Mouse (Mus musculus): ENCODE results near the gene Adam12. TPM values are rescaled to one million over a fixed set of nuclear protein-coding genes. Genes with fewer than 3 reads are reported as not detected.

Adam12 gene
- total and polyA plus RNA-seq, 2 experiments from 2014 or later, result 1.0 to 4.6 TPM

- no peaks in the 10 kb centered on the region for H3K4me1 ChIP-seq (ENCODE audit: control insufficient read depth, insufficient read depth)
- no peak overlapping the region for H3K9ac ChIP-seq (replicated peaks; ENCODE audit: low read depth, low read length)
- no peak overlapping the region for H3K4me3 ChIP-seq (ENCODE audit: low read depth, low read length)
- DNase-seq (ENCODE audit: low spot score), result no peak
- no peaks in the 10 kb centered on the region for H3K9me3 ChIP-seq (replicated peaks; ENCODE audit: control insufficient read depth, low read length)
- TF ChIP-seq CTCF (IDR thresholded peaks at IDR 0.05; ENCODE audit: low read depth) (no peak), EP300 (IDR thresholded peaks at IDR 0.05; ENCODE audit: low read depth) (no peak)
- no peaks in the 10 kb centered on the region for H3K36me3 ChIP-seq (replicated peaks; ENCODE audit: control insufficient read depth, insufficient read depth, low read length)
- no peaks in the 10 kb centered on the region for H3K27me3 ChIP-seq (ENCODE audit: control insufficient read depth, insufficient read depth, low read length)
- no peak overlapping the region for H3K27ac ChIP-seq (ENCODE audit: low read depth)
- H3K4me2 ChIP-seq (ENCODE audit: low read depth, low read length), result no peak overlapping the region
- 77% methylated on average over 6 of the region's 6 CpGs for WGBS
- ATAC-seq (ENCODE audit: insufficient read depth, low read depth), result no peak
These were observed 41.8 kb downstream of the Adam12 start for GRCm38 (mm10) chr7:134190101-134190500.

- WGBS, result 52% methylated on average over 6 of the region's 6 CpGs
- Histone ChIP-seq H3K36me3 (replicated peaks; ENCODE audit: control insufficient read depth, insufficient read depth, low read length) (no peaks in the 10 kb centered on the region), H3K27ac (ENCODE audit: low read depth) (no peak overlapping the region), H3K27me3 (ENCODE audit: control insufficient read depth, insufficient read depth, low read length) (no peaks in the 10 kb centered on the region), H3K9me3 (replicated peaks; ENCODE audit: control insufficient read depth, low read length) (no peaks in the 10 kb centered on the region), H3K9ac (replicated peaks; ENCODE audit: low read depth, low read length) (no peak overlapping the region), H3K4me2 (ENCODE audit: low read depth, low read length) (no peak overlapping the region), H3K4me3 (ENCODE audit: low read depth, low read length) (no peak overlapping the region), H3K4me1 (ENCODE audit: control insufficient read depth, insufficient read depth) (no peaks in the 10 kb centered on the region)
- TF ChIP-seq EP300 (IDR thresholded peaks at IDR 0.05; ENCODE audit: low read depth), result no peak
- TF ChIP-seq CTCF (IDR thresholded peaks at IDR 0.05; ENCODE audit: low read depth), result no peak
- ATAC-seq (ENCODE audit: insufficient read depth, low read depth) (no peak), DNase-seq (ENCODE audit: low spot score) (no peak)
These were observed 43.4 kb downstream of the Adam12 start for GRCm38 (mm10) chr7:134188565-134188964.

- TF ChIP-seq CTCF (IDR thresholded peaks at IDR 0.05; ENCODE audit: low read depth), result no peak
- no peak for TF ChIP-seq EP300 (IDR thresholded peaks at IDR 0.05; ENCODE audit: low read depth)
- WGBS, result 61% methylated on average over 1 of the region's 1 CpGs
- Histone ChIP-seq H3K4me1 (ENCODE audit: control insufficient read depth, insufficient read depth) (no peaks in the 10 kb centered on the region), H3K9me3 (replicated peaks; ENCODE audit: control insufficient read depth, low read length) (no peaks in the 10 kb centered on the region), H3K4me3 (ENCODE audit: low read depth, low read length) (no peak overlapping the region), H3K27ac (ENCODE audit: low read depth) (no peak overlapping the region), H3K27me3 (ENCODE audit: control insufficient read depth, insufficient read depth, low read length) (no peaks in the 10 kb centered on the region), H3K4me2 (ENCODE audit: low read depth, low read length) (no peak overlapping the region), H3K36me3 (replicated peaks; ENCODE audit: control insufficient read depth, insufficient read depth, low read length) (no peaks in the 10 kb centered on the region), H3K9ac (replicated peaks; ENCODE audit: low read depth, low read length) (no peak overlapping the region)
- ATAC-seq (ENCODE audit: insufficient read depth, low read depth) (no peak), DNase-seq (ENCODE audit: low spot score) (no peak)
These were observed 44.0 kb downstream of the Adam12 start for GRCm38 (mm10) chr7:134187946-134188345.

GRCm38 (mm10) chr7:134186497-134186896 lies 45.4 kb downstream of the Adam12 start:
- no peak for ATAC-seq (ENCODE audit: insufficient read depth, low read depth)
- Histone ChIP-seq H3K9me3 (replicated peaks; ENCODE audit: control insufficient read depth, low read length) (no peaks in the 10 kb centered on the region), H3K4me3 (ENCODE audit: low read depth, low read length) (no peak overlapping the region), H3K4me1 (ENCODE audit: control insufficient read depth, insufficient read depth) (no peaks in the 10 kb centered on the region), H3K36me3 (replicated peaks; ENCODE audit: control insufficient read depth, insufficient read depth, low read length) (no peaks in the 10 kb centered on the region), H3K4me2 (ENCODE audit: low read depth, low read length) (no peak overlapping the region), H3K27ac (ENCODE audit: low read depth) (no peak overlapping the region), H3K9ac (replicated peaks; ENCODE audit: low read depth, low read length) (no peak overlapping the region), H3K27me3 (ENCODE audit: control insufficient read depth, insufficient read depth, low read length) (no peaks in the 10 kb centered on the region)
- TF ChIP-seq CTCF (IDR thresholded peaks at IDR 0.05; ENCODE audit: low read depth), result no peak
- TF ChIP-seq EP300 (IDR thresholded peaks at IDR 0.05; ENCODE audit: low read depth), result no peak
- no peak for DNase-seq (ENCODE audit: low spot score)
- WGBS, result 80% methylated on average over 10 of the region's 10 CpGs

GRCm38 (mm10) chr7:134185751-134186150 lies 46.2 kb downstream of the Adam12 start:
- no peaks in the 10 kb centered on the region for H3K27me3 ChIP-seq (ENCODE audit: control insufficient read depth, insufficient read depth, low read length)
- H3K27ac ChIP-seq (ENCODE audit: low read depth), result no peak overlapping the region
- ATAC-seq (ENCODE audit: insufficient read depth, low read depth), result no peak
- TF ChIP-seq EP300 (IDR thresholded peaks at IDR 0.05; ENCODE audit: low read depth) (no peak), CTCF (IDR thresholded peaks at IDR 0.05; ENCODE audit: low read depth) (no peak)
- WGBS, result 74% methylated on average over 4 of the region's 4 CpGs
- H3K4me2 ChIP-seq (ENCODE audit: low read depth, low read length), result no peak overlapping the region
- H3K9ac ChIP-seq (replicated peaks; ENCODE audit: low read depth, low read length), result no peak overlapping the region
- H3K36me3 ChIP-seq (replicated peaks; ENCODE audit: control insufficient read depth, insufficient read depth, low read length), result no peaks in the 10 kb centered on the region
- DNase-seq (ENCODE audit: low spot score), result no peak
- H3K4me1 ChIP-seq (ENCODE audit: control insufficient read depth, insufficient read depth), result no peaks in the 10 kb centered on the region
- H3K4me3 ChIP-seq (ENCODE audit: low read depth, low read length), result no peak overlapping the region
- no peaks in the 10 kb centered on the region for H3K9me3 ChIP-seq (replicated peaks; ENCODE audit: control insufficient read depth, low read length)

GRCm38 (mm10) chr7:134181717-134182116 lies 50.2 kb downstream of the Adam12 start:
- no peaks in the 10 kb centered on the region for H3K27me3 ChIP-seq (ENCODE audit: control insufficient read depth, insufficient read depth, low read length)
- TF ChIP-seq EP300 (IDR thresholded peaks at IDR 0.05; ENCODE audit: low read depth) (no peak), CTCF (IDR thresholded peaks at IDR 0.05; ENCODE audit: low read depth) (no peak)
- no peaks in the 10 kb centered on the region for H3K4me1 ChIP-seq (ENCODE audit: control insufficient read depth, insufficient read depth)
- H3K4me3 ChIP-seq (ENCODE audit: low read depth, low read length), result no peak overlapping the region
- no peak overlapping the region for H3K4me2 ChIP-seq (ENCODE audit: low read depth, low read length)
- DNase-seq (ENCODE audit: low spot score) (no peak), ATAC-seq (ENCODE audit: insufficient read depth, low read depth) (no peak)
- H3K9ac ChIP-seq (replicated peaks; ENCODE audit: low read depth, low read length), result no peak overlapping the region
- H3K36me3 ChIP-seq (replicated peaks; ENCODE audit: control insufficient read depth, insufficient read depth, low read length), result no peaks in the 10 kb centered on the region
- 69% methylated on average over 1 of the region's 1 CpGs for WGBS
- H3K27ac ChIP-seq (ENCODE audit: low read depth), result no peak overlapping the region
- no peaks in the 10 kb centered on the region for H3K9me3 ChIP-seq (replicated peaks; ENCODE audit: control insufficient read depth, low read length)
